Comparison of ENCODE assay signal across 10 mouse cellular contexts in the genomic region with DNA sequence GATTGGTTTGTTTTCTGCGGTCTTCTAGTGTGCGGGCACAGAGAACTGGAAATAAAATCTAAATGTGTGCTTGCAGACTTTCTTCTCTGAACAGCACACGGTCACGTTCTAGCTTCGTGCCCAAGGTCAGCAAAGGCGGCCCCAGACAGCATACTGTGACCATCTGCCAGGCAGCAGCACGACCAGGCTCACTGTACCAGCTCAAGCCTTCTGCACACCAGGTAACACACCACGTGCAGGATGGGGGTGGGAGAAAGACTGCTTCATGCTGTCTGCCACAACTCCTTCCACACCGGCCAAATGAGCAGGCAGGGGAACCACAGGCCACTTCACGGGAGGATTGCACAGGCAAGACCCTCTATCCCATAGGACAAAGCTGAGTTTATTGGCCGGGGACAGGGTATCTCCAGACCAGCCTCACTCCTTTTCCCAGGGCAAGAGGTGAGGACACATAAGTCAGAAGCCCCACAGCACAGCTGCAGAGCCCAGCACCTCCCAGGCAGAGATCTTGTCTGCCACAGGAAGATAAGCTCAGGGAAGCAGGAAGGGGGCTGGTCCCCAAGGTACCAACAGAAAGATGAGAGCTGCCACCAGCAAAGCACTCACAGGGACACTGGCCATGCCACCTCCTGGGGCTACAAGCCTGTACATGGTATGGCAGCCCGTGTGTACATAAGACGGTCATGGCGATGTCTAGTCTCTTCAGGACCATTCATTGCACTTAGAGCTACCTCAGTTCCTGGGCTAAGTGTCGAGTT. TPM values are rescaled to one million over a fixed set of nuclear protein-coding genes. Genes with fewer than 3 reads are reported as not detected.
A peak's percentile ranks its signal among the peaks of the same experiment; 100 is the strongest.
DNase-seq lines count a peak whose midpoint lies in the region; ATAC-seq and TF ChIP-seq lines count a peak whose summit lies in the region.
"Had no signal": no experiment of that assay in that cellular context is flagged by ENCODE, and none has a peak within 500 bp of the region (broad histone marks: within the 10 kb centered on the region; RNA-seq: fewer than 3 reads in every experiment).

No protein-coding gene starts in this region.

- WGBS in hindbrain, embryonic 13.5 days, result 83% methylated on average over 15 of the region's 15 CpGs
- WGBS in hindbrain, embryonic 11.5 days, result 82% methylated on average over 15 of the region's 15 CpGs
- WGBS in midbrain, embryonic 14.5 days, result 88% methylated on average over 15 of the region's 15 CpGs
- WGBS in midbrain, postnatal 0 days, result 83% methylated on average over 15 of the region's 15 CpGs
- 73% methylated on average over 15 of the region's 15 CpGs for WGBS in kidney, embryonic 16.5 days
- WGBS in stomach, postnatal 0 days, result 77% methylated on average over 15 of the region's 15 CpGs

- no peak overlapping the region for H3K4me2 ChIP-seq in hindbrain, embryonic 13.5 days
- H3K4me2 ChIP-seq in hindbrain, embryonic 11.5 days (replicated peaks; ENCODE audit: low read depth, low read length), result no peak overlapping the region
- no peak overlapping the region for H3K4me2 ChIP-seq in midbrain, embryonic 14.5 days (ENCODE audit: low read length)
- H3K4me2 ChIP-seq in midbrain, postnatal 0 days (ENCODE audit: low read depth, low read length, poor library complexity, severe bottlenecking), result no peak overlapping the region
- H3K4me2 ChIP-seq in kidney, embryonic 16.5 days (replicated peaks; ENCODE audit: low read depth, low read length), result no peak overlapping the region
- H3K4me2 ChIP-seq in stomach, postnatal 0 days (replicated peaks; ENCODE audit: low read depth), result no peak overlapping the region
- H3K4me2 ChIP-seq: limb, embryonic 13.5 days had no signal

- TF ChIP-seq CTCF in midbrain, postnatal 0 days (IDR thresholded peaks at IDR 0.05), result no peak
- TF ChIP-seq CTCF in stomach, postnatal 0 days (IDR thresholded peaks at IDR 0.05; ENCODE audit: low read depth), result no peak

- DNase-seq in hindbrain, embryonic 11.5 days (ENCODE audit: low spot score), result no peak
- no peak for DNase-seq in midbrain, embryonic 14.5 days
- no peak for DNase-seq in midbrain, postnatal 0 days (ENCODE audit: low spot score)
- no peak for DNase-seq in stomach, postnatal 0 days (ENCODE audit: low spot score)
- DNase-seq in testis, postnatal 10 days (ENCODE audit: low spot score), result no peak

- H3K36me3 ChIP-seq in hindbrain, embryonic 13.5 days, result peaks cover 78% of the 10 kb centered on the region
- H3K36me3 ChIP-seq in hindbrain, embryonic 11.5 days (ENCODE audit: control insufficient read depth, insufficient read depth, low read length), result no peaks in the 10 kb centered on the region
- H3K36me3 ChIP-seq in midbrain, embryonic 14.5 days (ENCODE audit: control insufficient read depth, insufficient read depth, low read length), result peaks cover 56% of the 10 kb centered on the region
- H3K36me3 ChIP-seq in midbrain, postnatal 0 days (ENCODE audit: insufficient read depth, low read length), result peaks cover 36% of the 10 kb centered on the region
- H3K36me3 ChIP-seq in kidney, embryonic 16.5 days (ENCODE audit: insufficient read depth, low read length), result peaks cover 36% of the 10 kb centered on the region
- H3K36me3 ChIP-seq in stomach, postnatal 0 days (ENCODE audit: control insufficient read depth, insufficient read depth, low read length), result peaks cover 17% of the 10 kb centered on the region

- no peaks in the 10 kb centered on the region for H3K9me3 ChIP-seq in hindbrain, embryonic 13.5 days
- no peaks in the 10 kb centered on the region for H3K9me3 ChIP-seq in hindbrain, embryonic 11.5 days (ENCODE audit: control insufficient read depth, low read length)
- H3K9me3 ChIP-seq in midbrain, embryonic 14.5 days (ENCODE audit: control insufficient read depth, low read length), result no peaks in the 10 kb centered on the region
- no peaks in the 10 kb centered on the region for H3K9me3 ChIP-seq in midbrain, postnatal 0 days (ENCODE audit: low read length)
- H3K9me3 ChIP-seq in kidney, embryonic 16.5 days (ENCODE audit: low read length), result no peaks in the 10 kb centered on the region
- H3K9me3 ChIP-seq in stomach, postnatal 0 days (ENCODE audit: control insufficient read depth, low read length), result no peaks in the 10 kb centered on the region
- H3K9me3 ChIP-seq: limb, embryonic 13.5 days had no signal

- H3K4me3 ChIP-seq in hindbrain, embryonic 13.5 days, result no peak overlapping the region
- no peak overlapping the region for H3K4me3 ChIP-seq in hindbrain, embryonic 11.5 days (ENCODE audit: low read depth, low read length)
- H3K4me3 ChIP-seq in midbrain, embryonic 14.5 days (replicated peaks; ENCODE audit: low read depth, low read length), result no peak overlapping the region
- no peak overlapping the region for H3K4me3 ChIP-seq in midbrain, postnatal 0 days (ENCODE audit: low read depth, low read length)
- no peak overlapping the region for H3K4me3 ChIP-seq in kidney, embryonic 16.5 days (ENCODE audit: low read length)
- H3K4me3 ChIP-seq in stomach, postnatal 0 days (ENCODE audit: low read depth, low read length), result no peak overlapping the region
- H3K4me3 ChIP-seq: gastrocnemius, adult 2 months; limb, embryonic 13.5 days had no signal

- no peak for TF ChIP-seq EP300 in stomach, postnatal 0 days (optimal IDR thresholded peaks at IDR 0.05)

- H3K4me1 ChIP-seq in hindbrain, embryonic 13.5 days (replicated peaks), result peaks cover 36% of the 10 kb centered on the region
- H3K4me1 ChIP-seq in hindbrain, embryonic 11.5 days (replicated peaks; ENCODE audit: control insufficient read depth, insufficient read depth, low read length), result no peaks in the 10 kb centered on the region; the same call in none of the 2 replicates
- H3K4me1 ChIP-seq in midbrain, embryonic 14.5 days (ENCODE audit: control insufficient read depth, insufficient read depth, low read length), result peaks cover 7% of the 10 kb centered on the region
- H3K4me1 ChIP-seq in midbrain, postnatal 0 days (ENCODE audit: insufficient read depth, low read length), result peaks cover 5% of the 10 kb centered on the region; the same call in 1 of the 2 replicates
- H3K4me1 ChIP-seq in kidney, embryonic 16.5 days (ENCODE audit: insufficient read depth, low read length), result peaks cover 32% of the 10 kb centered on the region
- no peaks in the 10 kb centered on the region for H3K4me1 ChIP-seq in stomach, postnatal 0 days (replicated peaks; ENCODE audit: control insufficient read depth, insufficient read depth)

- no peaks in the 10 kb centered on the region for H3K27me3 ChIP-seq in hindbrain, embryonic 13.5 days
- no peaks in the 10 kb centered on the region for H3K27me3 ChIP-seq in hindbrain, embryonic 11.5 days (ENCODE audit: control insufficient read depth, insufficient read depth, low read length)
- no peaks in the 10 kb centered on the region for H3K27me3 ChIP-seq in midbrain, embryonic 14.5 days (ENCODE audit: control insufficient read depth, insufficient read depth, low read length)
- H3K27me3 ChIP-seq in midbrain, postnatal 0 days (ENCODE audit: insufficient read depth, low read length), result no peaks in the 10 kb centered on the region
- no peaks in the 10 kb centered on the region for H3K27me3 ChIP-seq in kidney, embryonic 16.5 days (ENCODE audit: insufficient read depth, low read length)
- no peaks in the 10 kb centered on the region for H3K27me3 ChIP-seq in stomach, postnatal 0 days (ENCODE audit: control insufficient read depth, insufficient read depth, low read length)
- H3K27me3 ChIP-seq: limb, embryonic 13.5 days had no signal

- H3K9ac ChIP-seq in hindbrain, embryonic 13.5 days, result peak overlapping the region; percentile 46; the same call in 1 of the 2 replicates
- H3K9ac ChIP-seq in hindbrain, embryonic 11.5 days (ENCODE audit: low read depth, low read length), result no peak overlapping the region
- H3K9ac ChIP-seq in midbrain, embryonic 14.5 days (replicated peaks; ENCODE audit: low read length), result 0 out of 2 replicates have a peak overlapping the region, but pooled peaks have one; percentile 13
- H3K9ac ChIP-seq in midbrain, postnatal 0 days (replicated peaks; ENCODE audit: low read length, poor library complexity, severe bottlenecking), result no peak overlapping the region
- no peak overlapping the region; the same call in 1 of the 2 replicates for H3K9ac ChIP-seq in kidney, embryonic 16.5 days (replicated peaks; ENCODE audit: low read length)
- no peak overlapping the region; the same call in 1 of the 2 replicates for H3K9ac ChIP-seq in stomach, postnatal 0 days (ENCODE audit: low read length)
- H3K9ac ChIP-seq: limb, embryonic 13.5 days had no signal

- 0 out of 2 replicates have a peak overlapping the region, but pooled peaks have one; percentile 40 for H3K27ac ChIP-seq in hindbrain, embryonic 13.5 days
- H3K27ac ChIP-seq in hindbrain, embryonic 11.5 days (ENCODE audit: low read depth, low read length), result no peak overlapping the region
- H3K27ac ChIP-seq in midbrain, embryonic 14.5 days (replicated peaks; ENCODE audit: low read depth, low read length), result no peak overlapping the region
- no peak overlapping the region for H3K27ac ChIP-seq in midbrain, postnatal 0 days (ENCODE audit: low read depth, low read length)
- H3K27ac ChIP-seq in kidney, embryonic 16.5 days (ENCODE audit: low read length), result peak overlapping the region; percentile 55
- H3K27ac ChIP-seq in stomach, postnatal 0 days (replicated peaks), result peak overlapping the region; percentile 26; the same call in 1 of the 2 replicates
- H3K27ac ChIP-seq: limb, embryonic 13.5 days had no signal

- ATAC-seq in hindbrain, embryonic 13.5 days (ENCODE audit: low FRiP score), result no peak
- ATAC-seq in hindbrain, embryonic 11.5 days (ENCODE audit: low FRiP score), result no peak
- ATAC-seq in midbrain, embryonic 14.5 days (ENCODE audit: low FRiP score, low TSS enrichment), result no peak
- ATAC-seq in midbrain, postnatal 0 days (ENCODE audit: low FRiP score), result no peak
- ATAC-seq in kidney, embryonic 16.5 days (ENCODE audit: low FRiP score, low TSS enrichment), result 0 out of 2 replicates have a peak, but pooled peaks have one; percentile 2
- no peak for ATAC-seq in stomach, postnatal 0 days (ENCODE audit: low FRiP score, low TSS enrichment)
- no peak for ATAC-seq in CD4-positive, CD25-positive, alpha-beta regulatory T cell, adult 4 months

RNA-seq across cellular contexts. Expression of a gene that starts 5.2 kb away (rescaled TPM):
- polyA plus RNA-seq in hindbrain, embryonic 13.5 days (2015; fragmentation: Nextera tagmentation; extraction: Ambion mirVana), result 41.2 and 41.8 TPM in 2 replicates
- 34.6 and 41.8 TPM in 2 replicates for polyA plus RNA-seq in hindbrain, embryonic 11.5 days (2014; fragmentation: Nextera tagmentation; extraction: Ambion mirVana)
- 37.4 and 41.2 TPM in 2 replicates for polyA plus RNA-seq in midbrain, embryonic 14.5 days (2014; fragmentation: Nextera tagmentation; extraction: Ambion mirVana)
- total RNA-seq in midbrain, postnatal 0 days (2014; rRNA removed), result 47.1 and 49.2 TPM in 2 replicates
- 32.7 and 34.9 TPM in 2 replicates for polyA plus RNA-seq in midbrain, postnatal 0 days (2015; fragmentation: Nextera tagmentation; extraction: Ambion mirVana)
- polyA plus RNA-seq in kidney, embryonic 16.5 days (2015; fragmentation: Nextera tagmentation; extraction: Ambion mirVana), result 36.5 and 36.6 TPM in 2 replicates
- 25.2 and 28.8 TPM in 2 replicates for polyA plus RNA-seq in stomach, postnatal 0 days (2015; fragmentation: Nextera tagmentation; extraction: Ambion mirVana)
- 10 to 100 TPM; 11.8 to 14.3 TPM for polyA plus RNA-seq in CD4-positive, CD25-positive, alpha-beta regulatory T cell, adult 4 months (2017; shearing (Covaris generic))

RNA-seq across cellular contexts. Expression of a gene that starts 19.6 kb away (rescaled TPM):
- polyA plus RNA-seq in hindbrain, embryonic 13.5 days (2015; fragmentation: Nextera tagmentation; extraction: Ambion mirVana), result 0.67 and 0.90 TPM in 2 replicates
- polyA plus RNA-seq in hindbrain, embryonic 11.5 days (2014; fragmentation: Nextera tagmentation; extraction: Ambion mirVana), result 1.2 and 1.8 TPM in 2 replicates
- polyA plus RNA-seq in midbrain, embryonic 14.5 days (2014; fragmentation: Nextera tagmentation; extraction: Ambion mirVana), result 0.49 and 0.91 TPM in 2 replicates
- total RNA-seq in midbrain, postnatal 0 days (2014; rRNA removed), result 0.55 and 1.7 TPM in 2 replicates
- 0.69 and 1.2 TPM in 2 replicates for polyA plus RNA-seq in midbrain, postnatal 0 days (2015; fragmentation: Nextera tagmentation; extraction: Ambion mirVana)
- polyA plus RNA-seq in kidney, embryonic 16.5 days (2015; fragmentation: Nextera tagmentation; extraction: Ambion mirVana), result 1.6 and 1.7 TPM in 2 replicates
- polyA plus RNA-seq in stomach, postnatal 0 days (2015; fragmentation: Nextera tagmentation; extraction: Ambion mirVana), result 1.3 TPM in 2 replicates
- 100 to 1,000 TPM; 449 to 774 TPM for polyA plus RNA-seq in CD4-positive, CD25-positive, alpha-beta regulatory T cell, adult 4 months (2017; shearing (Covaris generic))

Comparison
In these comparisons a context has a peak if more than half of its experiments do, and no peak if none do; other contexts are left out.
1. H3K27ac ChIP-seq: peak in hindbrain, embryonic 13.5 days (single experiment), kidney, embryonic 16.5 days (single experiment) and stomach, postnatal 0 days (single experiment); none in hindbrain, embryonic 11.5 days (single experiment), midbrain, embryonic 14.5 days (single experiment) and midbrain, postnatal 0 days (single experiment).
2. H3K9ac ChIP-seq: peak in hindbrain, embryonic 13.5 days (single experiment) and midbrain, embryonic 14.5 days (single experiment); none in hindbrain, embryonic 11.5 days (single experiment), midbrain, postnatal 0 days (single experiment), kidney, embryonic 16.5 days (single experiment) and stomach, postnatal 0 days (single experiment).
3. RNA of a gene that starts 19.6 kb away (polyA plus RNA-seq): 449 to 774 TPM in CD4-positive, CD25-positive, alpha-beta regulatory T cell, adult 4 months; 1.6 to 1.7 TPM in kidney, embryonic 16.5 days, 1.3 TPM in stomach, postnatal 0 days, 0.69 to 1.2 TPM in midbrain, postnatal 0 days, 1.2 to 1.8 TPM in hindbrain, embryonic 11.5 days, 0.49 to 0.91 TPM in midbrain, embryonic 14.5 days and 0.67 to 0.90 TPM in hindbrain, embryonic 13.5 days; every median in the first group is over 100 times any median in the second.